Mouse (Mus musculus): Measurements from ENCODE around the gene Mthfd1. TPM values are rescaled to one million over a fixed set of nuclear protein-coding genes. Genes with fewer than 3 reads are reported as not detected.

Gene Mthfd1
- polyA plus RNA-seq, 1 experiment from 2014 or later: 108 TPM

- H3K9me3 ChIP-seq: no peaks in the 10 kb centered on the region
- DNase-seq (ENCODE audit: extremely low spot score, low spot score): no peak
- peaks cover 51% of the 10 kb centered on the region for H3K36me3 ChIP-seq (replicated peaks)
- no peak overlapping the region for H3K27ac ChIP-seq
- H3K27me3 ChIP-seq (ENCODE audit: poor library complexity, severe bottlenecking): no peaks in the 10 kb centered on the region
- peaks cover 5% of the 10 kb centered on the region; the same call in 1 of the 2 replicates for H3K4me1 ChIP-seq
- WGBS: 85% methylated on average over 9 of the region's 9 CpGs
- no peak overlapping the region for H3K4me3 ChIP-seq
These were observed 11.8 kb downstream of the Mthfd1 start for GRCm38 (mm10) chr12:76266875-76267274.

GRCm38 (mm10) chr12:76268686-76269085, 13.6 kb downstream of the Mthfd1 start:
- peaks cover 61% of the 10 kb centered on the region for H3K36me3 ChIP-seq (replicated peaks)
- H3K9me3 ChIP-seq: no peaks in the 10 kb centered on the region
- no peak overlapping the region for H3K27ac ChIP-seq
- 86% methylated on average over 10 of the region's 10 CpGs for WGBS
- no peak overlapping the region for H3K4me3 ChIP-seq
- peaks cover 2% of the 10 kb centered on the region; the same call in 1 of the 2 replicates for H3K4me1 ChIP-seq
- H3K27me3 ChIP-seq (ENCODE audit: poor library complexity, severe bottlenecking): no peaks in the 10 kb centered on the region
- DNase-seq (ENCODE audit: extremely low spot score, low spot score): no peak

GRCm38 (mm10) chr12:76269196-76269595, 14.1 kb downstream of the Mthfd1 start:
- Histone ChIP-seq H3K9me3 (no peaks in the 10 kb centered on the region), H3K4me3 (no peak overlapping the region), H3K27ac (no peak overlapping the region), H3K36me3 (replicated peaks) (peaks cover 63% of the 10 kb centered on the region), H3K27me3 (ENCODE audit: poor library complexity, severe bottlenecking) (no peaks in the 10 kb centered on the region), H3K4me1 (no peaks in the 10 kb centered on the region; the same call in 1 of the 2 replicates)
- WGBS: 81% methylated on average over 7 of the region's 7 CpGs
- DNase-seq (ENCODE audit: extremely low spot score, low spot score): no peak

GRCm38 (mm10) chr12:76271516-76271915, 16.4 kb downstream of the Mthfd1 start:
- Histone ChIP-seq H3K4me3 (no peak overlapping the region), H3K27me3 (ENCODE audit: poor library complexity, severe bottlenecking) (no peaks in the 10 kb centered on the region), H3K4me1 (no peaks in the 10 kb centered on the region; the same call in 1 of the 2 replicates), H3K9me3 (no peaks in the 10 kb centered on the region), H3K36me3 (replicated peaks) (peaks cover 58% of the 10 kb centered on the region), H3K27ac (no peak overlapping the region)
- no peak for DNase-seq (ENCODE audit: extremely low spot score, low spot score)
- 94% methylated on average over 6 of the region's 6 CpGs for WGBS

- WGBS: 92% methylated on average over 10 of the region's 10 CpGs
- Histone ChIP-seq H3K27ac (no peak overlapping the region), H3K9me3 (no peaks in the 10 kb centered on the region), H3K4me3 (no peak overlapping the region), H3K36me3 (replicated peaks) (peaks cover 63% of the 10 kb centered on the region), H3K27me3 (ENCODE audit: poor library complexity, severe bottlenecking) (no peaks in the 10 kb centered on the region), H3K4me1 (no peaks in the 10 kb centered on the region; the same call in 1 of the 2 replicates)
- DNase-seq (ENCODE audit: extremely low spot score, low spot score): no peak
These were observed 17.8 kb downstream of the Mthfd1 start for GRCm38 (mm10) chr12:76272610-76273524.

GRCm38 (mm10) chr12:76278209-76278608, 23.1 kb downstream of the Mthfd1 start:
- no peak overlapping the region for H3K4me3 ChIP-seq
- DNase-seq (ENCODE audit: extremely low spot score, low spot score): no peak
- H3K4me1 ChIP-seq: no peaks in the 10 kb centered on the region
- H3K27me3 ChIP-seq (ENCODE audit: poor library complexity, severe bottlenecking): no peaks in the 10 kb centered on the region
- 83% methylated on average over 6 of the region's 6 CpGs for WGBS
- no peak overlapping the region for H3K27ac ChIP-seq
- H3K36me3 ChIP-seq (replicated peaks): peaks cover 84% of the 10 kb centered on the region
- H3K9me3 ChIP-seq: no peaks in the 10 kb centered on the region

GRCm38 (mm10) chr12:76280556-76280955, 25.5 kb downstream of the Mthfd1 start:
- H3K4me1 ChIP-seq: no peaks in the 10 kb centered on the region
- DNase-seq (ENCODE audit: extremely low spot score, low spot score): no peak
- no peaks in the 10 kb centered on the region for H3K27me3 ChIP-seq (ENCODE audit: poor library complexity, severe bottlenecking)
- no peaks in the 10 kb centered on the region for H3K9me3 ChIP-seq
- H3K4me3 ChIP-seq: no peak overlapping the region
- WGBS: 94% methylated on average over 9 of the region's 9 CpGs
- peaks cover 91% of the 10 kb centered on the region for H3K36me3 ChIP-seq (replicated peaks)
- no peak overlapping the region for H3K27ac ChIP-seq

- no peak overlapping the region for H3K27ac ChIP-seq
- no peak for DNase-seq (ENCODE audit: extremely low spot score, low spot score)
- 83% methylated on average over 2 of the region's 2 CpGs for WGBS
- H3K27me3 ChIP-seq (ENCODE audit: poor library complexity, severe bottlenecking): no peaks in the 10 kb centered on the region
- H3K4me1 ChIP-seq: no peaks in the 10 kb centered on the region
- H3K9me3 ChIP-seq: no peaks in the 10 kb centered on the region
- H3K36me3 ChIP-seq (replicated peaks): peaks cover 92% of the 10 kb centered on the region
- H3K4me3 ChIP-seq: no peak overlapping the region
These were observed 26.1 kb downstream of the Mthfd1 start for GRCm38 (mm10) chr12:76281111-76281660.

- WGBS: 89% methylated on average over 4 of the region's 4 CpGs
- Histone ChIP-seq H3K27ac (no peak overlapping the region), H3K4me3 (no peak overlapping the region), H3K27me3 (ENCODE audit: poor library complexity, severe bottlenecking) (no peaks in the 10 kb centered on the region), H3K9me3 (no peaks in the 10 kb centered on the region), H3K36me3 (replicated peaks) (peaks cover 92% of the 10 kb centered on the region), H3K4me1 (no peaks in the 10 kb centered on the region)
- no peak for DNase-seq (ENCODE audit: extremely low spot score, low spot score)
These were observed 27.0 kb downstream of the Mthfd1 start for GRCm38 (mm10) chr12:76282132-76282531.

- Histone ChIP-seq H3K27ac (no peak overlapping the region), H3K27me3 (ENCODE audit: poor library complexity, severe bottlenecking) (no peaks in the 10 kb centered on the region), H3K4me3 (no peak overlapping the region), H3K4me1 (no peaks in the 10 kb centered on the region; the same call in 1 of the 2 replicates), H3K36me3 (replicated peaks) (peaks cover 91% of the 10 kb centered on the region), H3K9me3 (no peaks in the 10 kb centered on the region)
- 95% methylated on average over 17 of the region's 17 CpGs for WGBS
- no peak for DNase-seq (ENCODE audit: extremely low spot score, low spot score)
These were observed 27.6 kb downstream of the Mthfd1 start for GRCm38 (mm10) chr12:76282532-76283173.

- Histone ChIP-seq H3K36me3 (replicated peaks) (peaks cover 84% of the 10 kb centered on the region), H3K4me3 (no peak overlapping the region), H3K27me3 (ENCODE audit: poor library complexity, severe bottlenecking) (no peaks in the 10 kb centered on the region), H3K9me3 (no peaks in the 10 kb centered on the region), H3K27ac (no peak overlapping the region), H3K4me1 (peaks cover 3% of the 10 kb centered on the region; the same call in 1 of the 2 replicates)
- no peak for DNase-seq (ENCODE audit: extremely low spot score, low spot score)
- whole genome bisulfite sequencing: 93% methylated on average over 6 of the region's 6 CpGs
These were observed 30.3 kb downstream of the Mthfd1 start for GRCm38 (mm10) chr12:76285418-76285817.

- H3K4me3 ChIP-seq: no peak overlapping the region
- H3K27ac ChIP-seq: peak overlapping the region; percentile 60; the same call in 1 of the 2 replicates
- H3K36me3 ChIP-seq (replicated peaks): peaks cover 84% of the 10 kb centered on the region
- H3K9me3 ChIP-seq: no peaks in the 10 kb centered on the region
- 87% methylated on average over 8 of the region's 8 CpGs for WGBS
- no peaks in the 10 kb centered on the region for H3K27me3 ChIP-seq (ENCODE audit: poor library complexity, severe bottlenecking)
- DNase-seq (ENCODE audit: extremely low spot score, low spot score): no peak
- peaks cover 3% of the 10 kb centered on the region; the same call in 1 of the 2 replicates for H3K4me1 ChIP-seq
These were observed 32.9 kb downstream of the Mthfd1 start for GRCm38 (mm10) chr12:76287986-76288385.

Measured in forebrain, embryonic 10.5 days (tissue).